Mouse (Mus musculus): ENCODE measurements around the gene Mybpc3.

GRCm38 (mm10) chr2:91090208-91090607, 27.7 kb upstream of the Mybpc3 start:
- TF ChIP-seq CTCF (IDR thresholded peaks at IDR 0.05; ENCODE audit: insufficient read depth, low read length) (no peak), POLR2A (IDR thresholded peaks at IDR 0.05; ENCODE audit: borderline replicate concordance, extremely low read depth, low read depth, low read length) (no peak)

Measured in lung, adult 2 months (tissue).